Mouse (Mus musculus): Measurements from ENCODE around the gene Prrx2. TPM values are rescaled to one million over a fixed set of nuclear protein-coding genes. Genes with fewer than 3 reads are reported as not detected.

Prrx2 gene
- polyA plus RNA-seq, 1 experiment: 2.5 TPM

GRCm38 (mm10) chr2:30902256-30902655, 67.5 kb downstream of the Prrx2 start:
- 87% methylated on average over 8 of the region's 8 CpGs for WGBS
- H3K4me3 ChIP-seq (ENCODE audit: control insufficient read depth, insufficient read depth, low read length): no peak overlapping the region
- no peak for DNase-seq
- no peak for TF ChIP-seq POLR2A (IDR thresholded peaks at IDR 0.05; ENCODE audit: control insufficient read depth, extremely low read depth, insufficient read depth, low read length, poor library complexity)
- no peak for TF ChIP-seq CTCF (IDR thresholded peaks at IDR 0.05; ENCODE audit: borderline replicate concordance, control insufficient read depth, extremely low read depth, insufficient read depth, low read length, poor library complexity)
- H3K36me3 ChIP-seq (ENCODE audit: control insufficient read depth, insufficient read depth, low read length): no peaks in the 10 kb centered on the region
- no peaks in the 10 kb centered on the region for H3K27me3 ChIP-seq (ENCODE audit: control insufficient read depth, insufficient read depth, low read length)
- H3K27ac ChIP-seq (ENCODE audit: control insufficient read depth, insufficient read depth, low read length): no peak overlapping the region
- peaks cover 10% of the 10 kb centered on the region for H3K4me1 ChIP-seq (replicated peaks; ENCODE audit: control insufficient read depth, insufficient read depth, low read length)

- no peak overlapping the region for H3K4me3 ChIP-seq (ENCODE audit: control insufficient read depth, insufficient read depth, low read length)
- DNase-seq: no peak
- H3K4me1 ChIP-seq (replicated peaks; ENCODE audit: control insufficient read depth, insufficient read depth, low read length): peaks cover 2% of the 10 kb centered on the region
- no peak overlapping the region for H3K27ac ChIP-seq (ENCODE audit: control insufficient read depth, insufficient read depth, low read length)
- TF ChIP-seq POLR2A (IDR thresholded peaks at IDR 0.05; ENCODE audit: control insufficient read depth, extremely low read depth, insufficient read depth, low read length, poor library complexity): no peak
- TF ChIP-seq CTCF (IDR thresholded peaks at IDR 0.05; ENCODE audit: borderline replicate concordance, control insufficient read depth, extremely low read depth, insufficient read depth, low read length, poor library complexity): no peak
- 51% methylated on average over 36 of the region's 37 CpGs for WGBS
- H3K27me3 ChIP-seq (ENCODE audit: control insufficient read depth, insufficient read depth, low read length): no peaks in the 10 kb centered on the region
- no peaks in the 10 kb centered on the region for H3K36me3 ChIP-seq (ENCODE audit: control insufficient read depth, insufficient read depth, low read length)
Measured at GRCm38 (mm10) chr2:30902726-30903722, 68.3 kb downstream of the Prrx2 start.

- DNase-seq: no peak
- Histone ChIP-seq H3K27me3 (ENCODE audit: control insufficient read depth, insufficient read depth, low read length) (no peaks in the 10 kb centered on the region), H3K4me3 (ENCODE audit: control insufficient read depth, insufficient read depth, low read length) (no peak overlapping the region), H3K36me3 (ENCODE audit: control insufficient read depth, insufficient read depth, low read length) (no peaks in the 10 kb centered on the region), H3K27ac (ENCODE audit: control insufficient read depth, insufficient read depth, low read length) (no peak overlapping the region), H3K4me1 (replicated peaks; ENCODE audit: control insufficient read depth, insufficient read depth, low read length) (no peaks in the 10 kb centered on the region)
- 91% methylated on average over 6 of the region's 6 CpGs for WGBS
- TF ChIP-seq POLR2A (IDR thresholded peaks at IDR 0.05; ENCODE audit: control insufficient read depth, extremely low read depth, insufficient read depth, low read length, poor library complexity) (no peak), CTCF (IDR thresholded peaks at IDR 0.05; ENCODE audit: borderline replicate concordance, control insufficient read depth, extremely low read depth, insufficient read depth, low read length, poor library complexity) (no peak)
Measured at GRCm38 (mm10) chr2:30904231-30904630, 69.5 kb downstream of the Prrx2 start.

- 88% methylated on average over 7 of the region's 7 CpGs for WGBS
- H3K4me1 ChIP-seq (replicated peaks; ENCODE audit: control insufficient read depth, insufficient read depth, low read length): no peaks in the 10 kb centered on the region
- DNase-seq: no peak
Measured at GRCm38 (mm10) chr2:30904991-30905390, 70.2 kb downstream of the Prrx2 start.

GRCm38 (mm10) chr2:30905906-30906305, 71.1 kb downstream of the Prrx2 start:
- Histone ChIP-seq H3K27ac (ENCODE audit: control insufficient read depth, insufficient read depth, low read length) (no peak overlapping the region), H3K4me3 (ENCODE audit: control insufficient read depth, insufficient read depth, low read length) (no peak overlapping the region), H3K4me1 (replicated peaks; ENCODE audit: control insufficient read depth, insufficient read depth, low read length) (no peaks in the 10 kb centered on the region), H3K36me3 (ENCODE audit: control insufficient read depth, insufficient read depth, low read length) (no peaks in the 10 kb centered on the region), H3K27me3 (ENCODE audit: control insufficient read depth, insufficient read depth, low read length) (no peaks in the 10 kb centered on the region)
- no peak for DNase-seq
- TF ChIP-seq POLR2A (IDR thresholded peaks at IDR 0.05; ENCODE audit: control insufficient read depth, extremely low read depth, insufficient read depth, low read length, poor library complexity) (no peak), CTCF (IDR thresholded peaks at IDR 0.05; ENCODE audit: borderline replicate concordance, control insufficient read depth, extremely low read depth, insufficient read depth, low read length, poor library complexity) (no peak)
- 96% methylated on average over 8 of the region's 8 CpGs for WGBS

More at GRCm38 (mm10) chr2:30904991-30905390, 70.2 kb downstream of the Prrx2 start:
- TF ChIP-seq POLR2A (IDR thresholded peaks at IDR 0.05; ENCODE audit: control insufficient read depth, extremely low read depth, insufficient read depth, low read length, poor library complexity) (no peak), CTCF (IDR thresholded peaks at IDR 0.05; ENCODE audit: borderline replicate concordance, control insufficient read depth, extremely low read depth, insufficient read depth, low read length, poor library complexity) (no peak)
- H3K4me3 ChIP-seq (ENCODE audit: control insufficient read depth, insufficient read depth, low read length): no peak overlapping the region
- no peaks in the 10 kb centered on the region for H3K36me3 ChIP-seq (ENCODE audit: control insufficient read depth, insufficient read depth, low read length)
- H3K27me3 ChIP-seq (ENCODE audit: control insufficient read depth, insufficient read depth, low read length): no peaks in the 10 kb centered on the region
- H3K27ac ChIP-seq (ENCODE audit: control insufficient read depth, insufficient read depth, low read length): no peak overlapping the region

GRCm38 (mm10) chr2:30906641-30907040, 71.9 kb downstream of the Prrx2 start:
- Histone ChIP-seq H3K36me3 (ENCODE audit: control insufficient read depth, insufficient read depth, low read length) (no peaks in the 10 kb centered on the region), H3K27me3 (ENCODE audit: control insufficient read depth, insufficient read depth, low read length) (no peaks in the 10 kb centered on the region), H3K27ac (ENCODE audit: control insufficient read depth, insufficient read depth, low read length) (no peak overlapping the region), H3K4me1 (replicated peaks; ENCODE audit: control insufficient read depth, insufficient read depth, low read length) (no peaks in the 10 kb centered on the region), H3K4me3 (ENCODE audit: control insufficient read depth, insufficient read depth, low read length) (no peak overlapping the region)
- DNase-seq: no peak
- WGBS: 86% methylated on average over 4 of the region's 4 CpGs
- TF ChIP-seq POLR2A (IDR thresholded peaks at IDR 0.05; ENCODE audit: control insufficient read depth, extremely low read depth, insufficient read depth, low read length, poor library complexity): no peak

Measured in thymus, adult 2 months (tissue).